In the genomic region with DNA sequence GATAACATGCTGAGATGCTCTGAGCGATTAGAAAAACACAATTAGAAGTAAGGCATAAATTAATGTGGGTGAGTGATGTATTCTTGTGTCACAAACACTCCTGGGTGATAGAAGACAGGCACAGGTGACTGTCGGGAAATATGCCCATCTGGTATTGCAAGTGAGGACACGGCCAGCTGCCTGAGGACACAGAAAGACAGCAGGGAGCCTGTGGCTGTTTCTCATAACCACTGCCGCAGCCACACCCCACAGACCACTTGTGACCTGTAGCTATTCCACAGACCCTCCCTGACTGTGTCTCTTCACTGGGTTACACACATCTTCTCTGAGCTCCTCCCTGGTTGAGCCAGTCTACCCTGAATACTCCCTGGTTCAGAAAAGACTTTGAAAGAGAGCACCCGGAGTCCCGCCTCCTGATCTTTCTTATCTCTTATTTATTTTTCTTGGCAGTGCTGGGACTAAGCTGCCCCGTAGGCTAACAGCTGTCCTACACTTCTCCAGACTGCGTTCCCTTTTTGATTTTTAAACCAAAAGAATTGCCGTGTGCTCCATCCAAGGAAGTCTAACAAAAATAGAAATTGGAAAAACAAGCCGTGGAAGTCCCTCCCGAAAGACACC, we compare ENCODE assay signal across 10 mouse cellular contexts. TPM values are rescaled to one million over a fixed set of nuclear protein-coding genes. Genes with fewer than 3 reads are reported as not detected.
A peak's percentile ranks its signal among the peaks of the same experiment; 100 is the strongest.
DNase-seq lines count a peak whose midpoint lies in the region; ATAC-seq and TF ChIP-seq lines count a peak whose summit lies in the region.
"Had no signal": no experiment of that assay in that cellular context is flagged by ENCODE, and none has a peak within 500 bp of the region (broad histone marks: within the 10 kb centered on the region; RNA-seq: fewer than 3 reads in every experiment).

No protein-coding gene starts in this region.

- no peak overlapping the region for H3K27ac ChIP-seq in intestine, postnatal 0 days (ENCODE audit: low read depth, low read length)
- H3K27ac ChIP-seq in hindbrain, embryonic 13.5 days = no peak overlapping the region
- H3K27ac ChIP-seq in midbrain, postnatal 0 days (ENCODE audit: low read depth, low read length) = no peak overlapping the region
- H3K27ac ChIP-seq: hindbrain, postnatal 0 days; macrophage had no signal

- 27% methylated on average over 11 of the region's 11 CpGs for WGBS in intestine, postnatal 0 days
- WGBS in hindbrain, embryonic 13.5 days = 69% methylated on average over 11 of the region's 11 CpGs
- 75% methylated on average over 11 of the region's 11 CpGs for WGBS in midbrain, postnatal 0 days

- no peaks in the 10 kb centered on the region for H3K27me3 ChIP-seq in C2C12 (ENCODE audit: control insufficient read depth, insufficient read depth, insufficient read length)
- H3K27me3 ChIP-seq in intestine, postnatal 0 days (replicated peaks; ENCODE audit: control insufficient read depth, insufficient read depth, low read length) = no peaks in the 10 kb centered on the region
- H3K27me3 ChIP-seq in hindbrain, embryonic 13.5 days = no peaks in the 10 kb centered on the region
- H3K27me3 ChIP-seq in midbrain, postnatal 0 days (ENCODE audit: insufficient read depth, low read length) = no peaks in the 10 kb centered on the region

- H3K4me2 ChIP-seq in intestine, postnatal 0 days (replicated peaks; ENCODE audit: low read depth) = peak overlapping the region; percentile 41
- H3K4me2 ChIP-seq in hindbrain, embryonic 13.5 days = no peak overlapping the region
- H3K4me2 ChIP-seq in midbrain, postnatal 0 days (ENCODE audit: low read depth, low read length, poor library complexity, severe bottlenecking) = no peak overlapping the region

- H3ac ChIP-seq in C2C12 (ENCODE audit: control insufficient read depth, insufficient read length, low read depth) = peak overlapping the region; percentile 31

- no peak for ATAC-seq in intestine, postnatal 0 days
- ATAC-seq in hindbrain, embryonic 13.5 days (ENCODE audit: low FRiP score) = no peak
- ATAC-seq in midbrain, postnatal 0 days (ENCODE audit: low FRiP score) = no peak
- ATAC-seq: hindbrain, postnatal 0 days had no signal

- TF ChIP-seq CTCF in C2C12 (IDR thresholded peaks at IDR 0.05; ENCODE audit: control insufficient read depth, insufficient read depth, insufficient read length) = no peak
- TF ChIP-seq CTCF in intestine, postnatal 0 days (IDR thresholded peaks at IDR 0.05; ENCODE audit: low read depth) = no peak
- TF ChIP-seq CTCF in midbrain, postnatal 0 days (IDR thresholded peaks at IDR 0.05) = no peak

- H3K9me3 ChIP-seq in intestine, postnatal 0 days (ENCODE audit: control insufficient read depth) = no peaks in the 10 kb centered on the region
- no peaks in the 10 kb centered on the region for H3K9me3 ChIP-seq in hindbrain, embryonic 13.5 days
- H3K9me3 ChIP-seq in midbrain, postnatal 0 days (ENCODE audit: low read length) = no peaks in the 10 kb centered on the region

- peak; percentile 14 for DNase-seq in left cerebral cortex, postnatal 4 days
- DNase-seq in left cerebral cortex, postnatal 10 days (ENCODE audit: extremely low spot score in 1 of 2, low spot score in 2 of 2) = no peak
- DNase-seq in NIH3T3 (ENCODE audit: low read depth) = peak; percentile 80
- no peak for DNase-seq in midbrain, postnatal 0 days (ENCODE audit: low spot score)
- DNase-seq: gastrocnemius, postnatal 14 days had no signal

- H3K9ac ChIP-seq in intestine, postnatal 0 days (ENCODE audit: low read depth, low read length) = no peak overlapping the region
- no peak overlapping the region for H3K9ac ChIP-seq in hindbrain, embryonic 13.5 days
- no peak overlapping the region for H3K9ac ChIP-seq in midbrain, postnatal 0 days (replicated peaks; ENCODE audit: low read length, poor library complexity, severe bottlenecking)

- no peaks in the 10 kb centered on the region for H3K4me1 ChIP-seq in intestine, postnatal 0 days (replicated peaks; ENCODE audit: control insufficient read depth, insufficient read depth, low read length)
- H3K4me1 ChIP-seq in hindbrain, embryonic 13.5 days (replicated peaks) = peaks cover 14% of the 10 kb centered on the region
- H3K4me1 ChIP-seq in midbrain, postnatal 0 days (ENCODE audit: insufficient read depth, low read length) = no peaks in the 10 kb centered on the region

- no peak overlapping the region for H3K4me3 ChIP-seq in C2C12 (ENCODE audit: insufficient read depth, poor library complexity, severe bottlenecking)
- H3K4me3 ChIP-seq in intestine, postnatal 0 days (ENCODE audit: low read depth, low read length) = no peak overlapping the region
- no peak overlapping the region for H3K4me3 ChIP-seq in hindbrain, embryonic 13.5 days
- H3K4me3 ChIP-seq in midbrain, postnatal 0 days (ENCODE audit: low read depth, low read length) = no peak overlapping the region

- no peaks in the 10 kb centered on the region for H3K36me3 ChIP-seq in C2C12 (ENCODE audit: control insufficient read depth, insufficient read depth)
- H3K36me3 ChIP-seq in intestine, postnatal 0 days (ENCODE audit: control insufficient read depth, insufficient read depth) = no peaks in the 10 kb centered on the region
- H3K36me3 ChIP-seq in hindbrain, embryonic 13.5 days = peaks cover 42% of the 10 kb centered on the region
- H3K36me3 ChIP-seq in midbrain, postnatal 0 days (ENCODE audit: insufficient read depth, low read length) = peaks cover 26% of the 10 kb centered on the region; the same call in 1 of the 2 replicates

- no peaks in the 10 kb centered on the region for H3K79me2 ChIP-seq in C2C12 (ENCODE audit: control insufficient read depth, insufficient read depth)

- H3K79me3 ChIP-seq in C2C12 (ENCODE audit: low read depth) = no peaks in the 10 kb centered on the region

- intact Hi-C loops in left cerebral cortex, postnatal 4 days (cut with DNase I) = no loop called here
- intact Hi-C loops in left cerebral cortex, postnatal 10 days (cut with DNase I) = no loop called here

TF ChIP-seq in C2C12, 6 proteins besides CTCF, POLR2A, EP300 and RAD21:
- TF ChIP-seq USF1 (IDR thresholded peaks at IDR 0.05; ENCODE audit: low read depth) = peak; percentile 6
- no peak for TF ChIP-seq FOSL1 (IDR thresholded peaks at IDR 0.05; ENCODE audit: insufficient read depth, low read length, poor library complexity, severe bottlenecking)
- TF ChIP-seq MYOD1 (IDR thresholded peaks at IDR 0.05; ENCODE audit: control insufficient read depth, insufficient read length, low read depth) = peak; percentile 91
- no peak for TF ChIP-seq CEBPB (IDR thresholded peaks at IDR 0.05; ENCODE audit: low read depth)
- TF ChIP-seq MAX (IDR thresholded peaks at IDR 0.05) = no peak
- TF ChIP-seq MYOG (IDR thresholded peaks at IDR 0.05; ENCODE audit: control insufficient read depth, extremely low read depth, insufficient read length) = no peak
TF ChIP-seq in C2C12: peak in this region for 2.

RNA-seq across cellular contexts. Expression of a gene that starts 32.9 kb away (rescaled TPM):
- total RNA-seq in left cerebral cortex, postnatal 4 days (2021) = 100 to 1,000 TPM; 101 to 112 TPM
- total RNA-seq in left cerebral cortex, postnatal 10 days (2021) = 10 to 100 TPM; 66.6 to 73.0 TPM
- 1.1 TPM for polyA plus RNA-seq in C2C12 (2012; fragmentation: generic; extraction: Trizol)
- 2.9 and 3.1 TPM in 2 replicates for polyA plus RNA-seq in intestine, postnatal 0 days (2015; fragmentation: Nextera tagmentation; extraction: Ambion mirVana)
- 73.7 and 82.8 TPM in 2 replicates for polyA plus RNA-seq in hindbrain, embryonic 13.5 days (2015; fragmentation: Nextera tagmentation; extraction: Ambion mirVana)
- total RNA-seq in midbrain, postnatal 0 days (2014; rRNA removed) = 114 and 124 TPM in 2 replicates
- 64.3 and 67.7 TPM in 2 replicates for polyA plus RNA-seq in midbrain, postnatal 0 days (2015; fragmentation: Nextera tagmentation; extraction: Ambion mirVana)
- polyA plus RNA-seq: macrophage had no signal

Comparison
In these comparisons a context has a peak if more than half of its experiments do, and no peak if none do; other contexts are left out.
1. DNase-seq: peak in left cerebral cortex, postnatal 4 days (single experiment) and NIH3T3 (single experiment); none in left cerebral cortex, postnatal 10 days (0 of 2) and midbrain, postnatal 0 days (single experiment).
2. RNA of a gene that starts 32.9 kb away (polyA plus RNA-seq): 73.7 to 82.8 TPM in hindbrain, embryonic 13.5 days and 64.3 to 67.7 TPM in midbrain, postnatal 0 days; 2.9 to 3.1 TPM in intestine, postnatal 0 days and 1.1 TPM in C2C12 (single experiment); every median in the first group is over 10 times any median in the second.